Mouse (Mus musculus) limb, embryonic 14.5 days (tissue): ENCODE results near the gene Vezf1. TPM values are rescaled to one million over a fixed set of nuclear protein-coding genes. Genes with fewer than 3 reads are reported as not detected.

Source experiments
- ATAC-seq: fragments of 200-750 bp; cut with Nextera tagmentation; 2 replicates; pipeline ENCODE4 v1.8.0; 2017; ENCODE audit warnings: low read depth, moderate number of reproducible peaks, moderate TSS enrichment; ENCODE audit not compliant: low FRiP score
- DNase-seq: peaks from one replicate; pipeline ENCODE4 v3.0.0-alpha.2; 2015; ENCODE audit warnings: low spot score
- H3K27ac ChIP-seq: fragments of 300-500 bp; sonication (generic); replicated peaks from 2 replicates; pipeline ENCODE4 v1.5.1; 2014; ENCODE audit warnings: low read depth, mild to moderate bottlenecking, low read length, moderate library complexity, mixed read lengths
- H3K27me3 ChIP-seq: fragments of 300-500 bp; sonication (generic); 2 replicates; pipeline ENCODE4 v1.6.1; 2014; ENCODE audit warnings: low read length, mixed read lengths; ENCODE audit not compliant: control insufficient read depth, insufficient read depth
- H3K36me3 ChIP-seq: fragments of 300-500 bp; sonication (generic); 2 replicates; pipeline ENCODE4 v1.6.1; 2014; ENCODE audit warnings: mild to moderate bottlenecking, low read length, moderate library complexity, mixed read lengths; ENCODE audit not compliant: control insufficient read depth, insufficient read depth
- H3K4me1 ChIP-seq: fragments of 300-500 bp; sonication (generic); 2 replicates; pipeline ENCODE4 v1.6.1; 2014; ENCODE audit warnings: antibody characterized with exemption, low read length, mixed read lengths; ENCODE audit not compliant: control insufficient read depth, insufficient read depth
- H3K4me2 ChIP-seq: fragments of 300-500 bp; sonication (generic); replicated peaks from 2 replicates; pipeline ENCODE4 v1.6.1; 2014; ENCODE audit warnings: low read depth, mild to moderate bottlenecking, low read length, moderate library complexity; ENCODE audit not compliant: severe bottlenecking
- H3K4me3 ChIP-seq: fragments of 300-500 bp; sonication (generic); replicated peaks from 2 replicates; pipeline ENCODE4 v1.5.1; 2014; ENCODE audit warnings: low read length
- H3K9ac ChIP-seq: fragments of 300-500 bp; sonication (generic); 2 replicates; pipeline ENCODE4 v1.6.1; 2014; ENCODE audit warnings: mild to moderate bottlenecking, low read depth, low read length, moderate library complexity; ENCODE audit not compliant: severe bottlenecking
- H3K9me3 ChIP-seq: fragments of 300-500 bp; sonication (generic); 2 replicates; pipeline ENCODE4 v1.6.1; 2016; ENCODE audit warnings: low read length; ENCODE audit not compliant: control insufficient read depth
- POLR2A ChIP-seq: fragments of 200-500 bp; IDR thresholded peaks from 2 replicates; pipeline ENCODE4 v1.8.0; 2012; ENCODE audit warnings: inconsistent platforms, mild to moderate bottlenecking, moderate library complexity, borderline replicate concordance; ENCODE audit not compliant: insufficient read depth, insufficient read length; ENCODE audit errors: extremely low read depth
- WGBS: fragments of 180-500 bp; shearing (Covaris S2); extraction: QIAGEN DNeasy Blood & Tissue Kit; methylation state at CpG from one replicate; pipeline ENCODE4 v1.1.7; 2014; 5-methylcytosine and 5-hydroxymethylcytosine counted together
- polyA plus RNA-seq, 2 experiments: library from polyadenylated mRNA; depleted of rRNA in 1 of 2; stranded (reverse) in 1 of 2; unstranded in 1 of 2; fragments of >200 nt; fragmentation: Nextera tagmentation in 1 of 2; extraction: Ambion mirVana in 1 of 2; gene quantifications; 2 replicates each; pipeline versions ENCODE4 v1.2.1 to v1.2.3; 2012 to 2014

Vezf1 gene
- polyA plus RNA-seq, 2 experiments = 35.3 to 42.7 TPM

- Histone ChIP-seq H3K27ac (no peak overlapping the region), H3K9me3 (no peaks in the 10 kb centered on the region), H3K4me3 (no peak overlapping the region), H3K27me3 (no peaks in the 10 kb centered on the region), H3K4me1 (peaks cover 12% of the 10 kb centered on the region), H3K4me2 (no peak overlapping the region), H3K36me3 (peaks cover 36% of the 10 kb centered on the region), H3K9ac (no peak overlapping the region)
- no peak for TF ChIP-seq POLR2A
- ATAC-seq = no peak
- DNase-seq = peak; percentile 62
- WGBS = 86% methylated on average over 1 of the region's 1 CpGs
Observed at GRCm38 (mm10) chr11:88054589-88054988, 13.5 kb upstream of the Vezf1 start.

GRCm38 (mm10) chr11:88055777-88056176, 12.3 kb upstream of the Vezf1 start:
- ATAC-seq = no peak
- Histone ChIP-seq H3K27ac (no peak overlapping the region), H3K9me3 (no peaks in the 10 kb centered on the region), H3K9ac (no peak overlapping the region), H3K4me2 (no peak overlapping the region), H3K27me3 (no peaks in the 10 kb centered on the region), H3K4me3 (no peak overlapping the region), H3K4me1 (peaks cover 4% of the 10 kb centered on the region; the same call in 1 of the 2 replicates), H3K36me3 (peaks cover 25% of the 10 kb centered on the region)
- no peak for DNase-seq
- WGBS = 81% methylated on average over 2 of the region's 2 CpGs
- TF ChIP-seq POLR2A = no peak

GRCm38 (mm10) chr11:88057788-88058187, 10.3 kb upstream of the Vezf1 start:
- Histone ChIP-seq H3K4me2 (no peak overlapping the region), H3K27ac (no peak overlapping the region), H3K4me3 (no peak overlapping the region), H3K9me3 (no peaks in the 10 kb centered on the region), H3K4me1 (no peaks in the 10 kb centered on the region), H3K9ac (no peak overlapping the region), H3K36me3 (peaks cover 11% of the 10 kb centered on the region), H3K27me3 (no peaks in the 10 kb centered on the region)
- 69% methylated on average over 2 of the region's 2 CpGs for WGBS
- no peak for ATAC-seq
- no peak for DNase-seq
- TF ChIP-seq POLR2A = no peak

- Histone ChIP-seq H3K4me3 (no peak overlapping the region), H3K27ac (no peak overlapping the region), H3K4me2 (no peak overlapping the region), H3K4me1 (no peaks in the 10 kb centered on the region), H3K9me3 (no peaks in the 10 kb centered on the region), H3K36me3 (peaks cover 5% of the 10 kb centered on the region; the same call in 1 of the 2 replicates), H3K27me3 (no peaks in the 10 kb centered on the region), H3K9ac (no peak overlapping the region)
- no peak for TF ChIP-seq POLR2A
- WGBS = 49% methylated on average over 2 of the region's 2 CpGs
- ATAC-seq (peak; percentile 71), DNase-seq (peak; percentile 84)
Observed at GRCm38 (mm10) chr11:88059141-88059540, 8.9 kb upstream of the Vezf1 start.

- Histone ChIP-seq H3K4me3 (no peak overlapping the region), H3K9ac (no peak overlapping the region), H3K27ac (no peak overlapping the region), H3K4me1 (peaks cover 1% of the 10 kb centered on the region; the same call in 1 of the 2 replicates), H3K36me3 (no peaks in the 10 kb centered on the region), H3K4me2 (no peak overlapping the region), H3K27me3 (no peaks in the 10 kb centered on the region), H3K9me3 (no peaks in the 10 kb centered on the region)
- no peak for TF ChIP-seq POLR2A
- ATAC-seq (no peak), DNase-seq (no peak)
- 71% methylated on average over 2 of the region's 2 CpGs for WGBS
Observed at GRCm38 (mm10) chr11:88061892-88062625, 6.0 kb upstream of the Vezf1 start.

GRCm38 (mm10) chr11:88065732-88066131, 2.3 kb upstream of the Vezf1 start:
- Histone ChIP-seq H3K9ac (no peak overlapping the region), H3K4me3 (no peak overlapping the region), H3K36me3 (no peaks in the 10 kb centered on the region), H3K4me2 (no peak overlapping the region), H3K27me3 (no peaks in the 10 kb centered on the region), H3K4me1 (peaks cover 13% of the 10 kb centered on the region), H3K9me3 (no peaks in the 10 kb centered on the region), H3K27ac (no peak overlapping the region)
- ATAC-seq (no peak), DNase-seq (no peak)
- no peak for TF ChIP-seq POLR2A
